Mouse (Mus musculus) testis, adult 2 months (tissue): Measurements from ENCODE around the gene Ccdc163.

Source experiments
- CTCF ChIP-seq: fragments of 200-500 bp; IDR thresholded peaks from 2 replicates; pipeline ENCODE4 v1.5.1; 2012; ENCODE audit warnings: low read depth, mild to moderate bottlenecking, inconsistent platforms, low read length, moderate library complexity; ENCODE audit not compliant: control insufficient read depth, insufficient read depth, insufficient replicate concordance
- POLR2A ChIP-seq: fragments of 200-500 bp; IDR thresholded peaks from 2 replicates; pipeline ENCODE4 v1.6.1; 2012; ENCODE audit warnings: low read depth, mild to moderate bottlenecking, inconsistent platforms, low read length, moderate library complexity; ENCODE audit not compliant: control insufficient read depth

GRCm38 (mm10) chr4:116769060-116769459 lies 60.8 kb downstream of the Ccdc163 start:
- TF ChIP-seq CTCF: no peak
- no peak for TF ChIP-seq POLR2A
